Mouse (Mus musculus) MEL (cell line): ENCODE measurements around the gene Sparc.
"Not testable (repeated sequence)": the region's sequence is repeated elsewhere in the genome, so short reads cannot be mapped to it uniquely, and the experiment has no call there.

Experiments used
- CHD2 ChIP-seq: IDR thresholded peaks from 2 replicates; pipeline ENCODE4 v1.6.1; 2011; ENCODE audit warnings: low read length, improper control_type of control experiment
- CTCF ChIP-seq, 3 experiments: IDR thresholded peaks in 2 of 3; conservative IDR thresholded peaks in 1 of 3; 2 replicates each; pipeline ENCODE4 v1.5.1; 2011 to 2012; ENCODE audit warnings: low read length in 3 of 3, low read depth in 2 of 3, mild to moderate bottlenecking in 2 of 3, improper control_type of control experiment in 1 of 3, inconsistent platforms in 1 of 3, mixed read lengths in 1 of 3, moderate library complexity in 1 of 3; ENCODE audit not compliant: control insufficient read depth in 1 of 3, insufficient read depth in 1 of 3, poor library complexity in 1 of 3, severe bottlenecking in 1 of 3
- E2F4 ChIP-seq: IDR thresholded peaks from 2 replicates; pipeline ENCODE4 v1.6.1; 2011; ENCODE audit warnings: low read depth, low read length, improper control_type of control experiment, borderline replicate concordance
- GATA1 ChIP-seq: IDR thresholded peaks from 2 replicates; pipeline ENCODE4 v1.6.1; 2011; ENCODE audit warnings: low read depth, low read length, improper control_type of control experiment
- MAFK ChIP-seq: IDR thresholded peaks from 2 replicates; pipeline ENCODE4 v1.6.1; 2011; ENCODE audit warnings: low read depth, mild to moderate bottlenecking, low read length, improper control_type of control experiment, borderline replicate concordance
- POLR2A ChIP-seq, 2 experiments: IDR thresholded peaks; 2 replicates each; pipeline ENCODE4 v1.6.1; 2011 to 2012; ENCODE audit warnings: low read length in 2 of 2, mild to moderate bottlenecking in 2 of 2, control low read depth in 1 of 2, improper control_type of control experiment in 1 of 2, low read depth in 1 of 2, moderate library complexity in 1 of 2; ENCODE audit not compliant: control insufficient read depth in 1 of 2, insufficient read depth in 1 of 2, poor library complexity in 1 of 2
- SMC3 ChIP-seq: IDR thresholded peaks from 2 replicates; pipeline ENCODE4 v1.6.1; 2011; ENCODE audit warnings: low read depth, low read length, improper control_type of control experiment
- TAL1 ChIP-seq: IDR thresholded peaks from 2 replicates; pipeline ENCODE4 v1.6.1; 2012; ENCODE audit warnings: mild to moderate bottlenecking, inconsistent platforms, low read length, moderate library complexity, mixed read lengths
- TCF12 ChIP-seq: IDR thresholded peaks from 2 replicates; pipeline ENCODE4 v1.6.1; 2014; ENCODE audit warnings: low read depth, mild to moderate bottlenecking, inconsistent platforms, low read length, improper control_type of control experiment, moderate library complexity
- USF2 ChIP-seq, 2 experiments: IDR thresholded peaks; 2 replicates each; pipeline ENCODE4 v1.6.1; 2011 to 2012; ENCODE audit warnings: improper control_type of control experiment in 2 of 2, low read length in 2 of 2, borderline replicate concordance in 1 of 2, inconsistent platforms in 1 of 2, low read depth in 1 of 2, mild to moderate bottlenecking in 1 of 2; ENCODE audit not compliant: insufficient read depth in 1 of 2
- ZMIZ1 ChIP-seq: IDR thresholded peaks from 2 replicates; pipeline ENCODE4 v1.6.1; 2012; ENCODE audit warnings: low read depth, mild to moderate bottlenecking, inconsistent platforms, low read length, improper control_type of control experiment, moderate library complexity

- not testable (repeated sequence) for TF ChIP-seq TCF12; ZMIZ1; GATA1; CTCF (IDR thresholded peaks at IDR 0.05 in 2 of 3, conservative IDR thresholded peaks at IDR 0.05 in 1 of 3; ENCODE audit: control insufficient read depth in 1 of 3, insufficient read depth in 1 of 3, low read depth in 2 of 3, low read length in 3 of 3, poor library complexity in 1 of 3, severe bottlenecking in 1 of 3); TAL1; POLR2A (IDR thresholded peaks at IDR 0.05; ENCODE audit: control insufficient read depth in 1 of 2, insufficient read depth in 1 of 2, low read depth in 1 of 2, low read length in 2 of 2, poor library complexity in 1 of 2); E2F4; SMC3; MAFK; CHD2; USF2 (IDR thresholded peaks at IDR 0.05; ENCODE audit: borderline replicate concordance in 1 of 2, insufficient read depth in 1 of 2, low read depth in 1 of 2, low read length in 2 of 2)
These were observed 7.3 kb downstream of the Sparc start for GRCm38 (mm10) chr11:55415731-55416130.
